Mouse (Mus musculus): ENCODE results near the gene Plxna2.

DNA sequence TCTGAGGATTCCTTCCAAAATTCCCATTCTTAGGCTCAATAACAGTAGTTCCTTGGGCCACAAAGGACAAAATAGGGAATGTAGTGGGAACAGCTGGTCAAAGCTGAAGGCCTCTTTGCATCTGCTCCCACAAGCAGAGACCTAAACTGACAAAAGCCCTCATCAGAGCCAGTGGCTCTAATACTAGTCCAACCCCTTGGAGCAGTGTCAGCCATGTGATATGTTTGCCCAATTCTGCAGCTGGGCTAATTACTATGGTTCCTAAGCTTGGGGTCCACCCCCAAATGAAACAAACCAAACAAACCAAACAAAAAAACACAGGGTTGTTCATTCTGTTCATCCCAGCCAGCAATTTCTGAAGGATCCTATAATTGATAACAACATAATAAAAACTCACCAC lies 217.2 kb downstream of the Plxna2 start:
- no peak for TF ChIP-seq CTCF (IDR thresholded peaks at IDR 0.05 in 2 of 3, conservative IDR thresholded peaks at IDR 0.05 in 1 of 3; ENCODE audit: control insufficient read depth in 1 of 3, insufficient read depth in 1 of 3, low read depth in 2 of 3, low read length in 3 of 3, poor library complexity in 1 of 3, severe bottlenecking in 1 of 3)
- TF ChIP-seq RAD21 (IDR thresholded peaks at IDR 0.05; ENCODE audit: low read depth, low read length) = no peak
- no peak for TF ChIP-seq ELF1 (IDR thresholded peaks at IDR 0.05; ENCODE audit: low read depth, low read length)
- TF ChIP-seq POLR2AphosphoS2 (IDR thresholded peaks at IDR 0.05; ENCODE audit: low read length) = no peak
- TF ChIP-seq UBTF (IDR thresholded peaks at IDR 0.05; ENCODE audit: borderline replicate concordance, insufficient read depth, low read depth, low read length) = no peak
- TF ChIP-seq SIN3A (IDR thresholded peaks at IDR 0.05; ENCODE audit: low read length) = no peak
- TF ChIP-seq EP300 (IDR thresholded peaks at IDR 0.05; ENCODE audit: low read depth in 1 of 2, low read length in 2 of 2) = no peak
- no peak for TF ChIP-seq POLR2A (IDR thresholded peaks at IDR 0.05; ENCODE audit: control insufficient read depth in 1 of 2, insufficient read depth in 1 of 2, low read depth in 1 of 2, low read length in 2 of 2, poor library complexity in 1 of 2)
- TF ChIP-seq BHLHE40 (IDR thresholded peaks at IDR 0.05; ENCODE audit: borderline replicate concordance, low read depth, low read length) = no peak
- TF ChIP-seq MAFK (IDR thresholded peaks at IDR 0.05; ENCODE audit: borderline replicate concordance, low read depth, low read length) = no peak
- no peak for TF ChIP-seq TAL1 (IDR thresholded peaks at IDR 0.05; ENCODE audit: low read length)
- TF ChIP-seq ZC3H11A (IDR thresholded peaks at IDR 0.05; ENCODE audit: low read depth, low read length) = no peak

Measured in MEL (cell line).